Mouse (Mus musculus): ENCODE measurements around the gene Slc25a35. TPM values are rescaled to one million over a fixed set of nuclear protein-coding genes. Genes with fewer than 3 reads are reported as not detected.
A peak's percentile ranks its signal among the peaks of the same experiment; 100 is the strongest.
"Not testable (repeated sequence)": the region's sequence is repeated elsewhere in the genome, so short reads cannot be mapped to it uniquely, and the experiment has no call there.

Gene Slc25a35
- total RNA-seq, 4 experiments from 2014 or later, result 3.4 to 8.3 (median 6.3) TPM

- DNase-seq (ENCODE audit: low spot score), result not testable (repeated sequence)
Measured at GRCm38 (mm10) chr11:69006575-69006974, 38.6 kb downstream of the Slc25a35 start.

GRCm38 (mm10) chr11:69008182-69009121 lies 40.5 kb downstream of the Slc25a35 start, which contains the start of gene Pfas:
Gene Pfas (minus strand): TSS chr11:69008460.
- DNase-seq (ENCODE audit: low spot score), result peak; percentile 82

DNA sequence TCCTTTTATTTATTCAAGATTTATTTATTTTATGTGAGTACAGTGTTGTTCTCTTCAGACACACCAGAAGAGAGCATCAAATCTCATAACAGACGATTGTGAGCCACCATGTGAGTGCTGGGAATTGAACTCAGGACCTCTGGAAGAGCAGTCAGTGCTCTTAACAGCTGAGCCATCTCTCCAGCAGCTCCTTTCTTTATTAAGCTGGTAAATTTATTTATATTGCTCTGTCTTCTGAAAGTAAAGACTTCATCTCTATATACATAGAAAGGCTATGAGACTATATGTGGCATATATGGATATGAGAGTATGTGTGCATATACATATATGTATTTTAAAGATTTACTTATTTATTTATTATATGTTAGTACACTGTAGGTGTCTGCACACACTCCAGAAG lies 41.6 kb downstream of the Slc25a35 start:
- DNase-seq (ENCODE audit: low spot score), result no peak

DNA sequence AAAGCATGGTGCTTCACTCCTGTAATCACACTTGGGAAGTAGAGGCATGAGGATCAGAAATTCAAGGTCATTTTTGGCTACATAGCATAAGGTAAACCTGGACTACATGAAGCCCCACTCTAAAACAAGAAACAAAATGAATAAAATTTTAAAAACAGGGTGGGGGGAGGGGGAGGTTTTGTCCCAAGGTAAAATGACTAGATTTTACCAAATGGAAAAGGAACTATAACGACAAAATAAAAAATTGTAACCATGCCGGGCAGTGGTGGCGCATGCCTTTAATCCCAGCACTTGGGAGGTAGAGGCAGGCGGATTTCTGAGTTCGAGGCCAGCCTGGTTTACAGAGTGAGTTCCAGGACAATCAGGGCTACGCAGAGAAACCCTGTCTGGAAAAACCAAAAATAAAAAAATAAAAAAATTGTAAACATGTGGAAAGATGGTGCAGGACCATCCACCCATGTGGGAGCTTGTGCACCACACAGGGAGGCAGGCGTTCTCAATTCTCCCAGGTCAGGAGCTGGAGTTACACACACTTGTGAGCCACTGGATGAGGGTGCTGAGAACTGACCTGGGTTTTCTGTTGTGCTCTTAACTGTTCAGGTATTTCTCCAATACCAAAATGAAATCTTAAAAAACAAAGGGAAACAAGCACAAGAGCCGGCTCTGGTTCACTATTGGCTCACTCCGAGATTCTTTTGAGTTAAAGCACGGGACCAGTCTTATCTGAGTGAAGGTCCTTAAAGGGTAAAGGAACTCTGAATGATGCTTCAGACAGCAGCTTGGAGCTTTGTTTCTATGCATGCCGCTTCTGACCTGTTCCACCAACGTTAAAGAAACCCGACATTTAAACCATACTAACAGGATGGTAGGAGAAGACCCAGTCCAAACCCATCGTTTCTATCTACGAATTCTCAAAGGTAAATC lies 42.7 kb downstream of the Slc25a35 start:
- DNase-seq (ENCODE audit: low spot score), result no peak

DNA sequence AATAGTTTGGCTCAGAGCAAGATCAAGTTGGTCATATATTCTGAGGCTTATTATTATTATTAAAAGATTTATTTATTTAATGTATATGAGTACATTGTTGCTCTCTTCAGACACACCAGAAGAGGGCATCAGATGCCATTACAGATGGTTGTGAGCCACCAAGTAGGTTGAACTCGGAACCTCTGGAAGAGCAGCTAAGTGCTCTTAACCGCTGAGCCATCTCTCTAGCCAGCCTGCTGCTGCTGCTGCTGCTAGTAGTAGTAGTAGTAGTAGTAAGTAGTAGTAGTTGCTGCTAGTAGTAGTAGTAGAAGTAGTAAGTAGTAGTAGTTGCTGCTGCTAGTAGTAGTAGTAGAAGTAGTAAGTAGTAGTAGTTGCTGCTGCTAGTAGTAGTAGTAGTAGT lies 43.5 kb downstream of the Slc25a35 start:
- not testable (repeated sequence) for DNase-seq (ENCODE audit: low spot score)

GRCm38 (mm10) chr11:69012071-69012601 lies 44.2 kb downstream of the Slc25a35 start:
- peak; percentile 96 for DNase-seq (ENCODE audit: low spot score)

DNA sequence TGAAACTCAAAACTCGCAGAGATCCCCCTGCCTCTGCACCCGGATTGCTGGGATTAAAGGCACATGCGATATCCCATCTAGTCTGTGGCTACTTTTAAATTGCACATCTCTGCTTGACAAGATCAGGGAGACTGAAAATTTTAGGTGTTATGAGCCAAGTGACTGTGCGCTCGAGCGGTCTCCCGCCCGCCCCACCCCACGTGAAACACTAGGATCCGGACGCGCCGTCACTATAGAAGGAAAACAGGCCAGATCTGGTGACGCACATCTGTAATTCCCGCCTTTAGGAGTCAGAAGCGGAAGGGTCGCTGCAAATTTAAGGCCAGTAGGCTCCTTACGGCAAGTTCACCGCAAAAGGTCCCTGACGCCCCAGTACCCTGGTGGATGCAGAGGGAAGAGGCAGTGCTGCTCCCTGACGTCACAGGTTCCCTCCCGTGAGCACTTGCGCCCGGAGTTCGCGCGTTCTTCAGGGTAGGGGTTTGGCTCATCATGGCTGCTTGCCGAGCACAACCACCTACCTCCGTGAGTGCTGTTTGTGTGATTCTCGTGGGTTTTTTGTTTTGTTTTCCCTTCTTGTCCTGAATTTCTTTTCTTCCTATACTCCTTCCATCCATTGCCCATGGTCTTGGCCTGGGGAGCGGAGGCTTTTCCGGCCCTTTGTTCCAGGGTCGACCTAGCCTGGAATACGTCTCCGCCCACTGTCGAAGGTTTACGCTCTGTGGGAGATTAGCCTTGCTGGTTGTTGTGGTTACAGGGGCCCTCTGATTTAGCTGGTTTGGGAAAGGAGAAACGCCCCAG lies 47.9 kb downstream of the Slc25a35 start, which contains the start of gene Ctc1:
Ctc1 (plus strand) TSS at position 268 of the 798 bp plus-strand sequence.
- peak; percentile 90 for DNase-seq (ENCODE audit: low spot score)

GRCm38 (mm10) chr11:69016755-69017154 lies 48.8 kb downstream of the Slc25a35 start:
- DNase-seq (ENCODE audit: low spot score), result no peak

- DNase-seq (ENCODE audit: low spot score), result no peak
Measured at GRCm38 (mm10) chr11:69020691-69021090, 52.8 kb downstream of the Slc25a35 start.

Small RNA genes lying within 50 kb of the gene (microRNA-seq; reads per million reads assigned to microRNA genes)
- gene Mir3062, result not detected

Other genes with a start within 250 kb of the Slc25a35 start
- gene Ndel1, start 96.3 kb upstream of the Slc25a35 start, total RNA-seq (2022), result 10 to 100 TPM; 53.9 to 67.7 (median 65.2) TPM
- under 1 TPM in 3 of 4 experiments, not detected in 1; 0.11 to 0.28 (median 0.17) TPM for gene Rnf222, start 79.6 kb upstream of the Slc25a35 start, total RNA-seq (2022)
- gene Rpl26, start 66.5 kb upstream of the Slc25a35 start, total RNA-seq (2022), result 100 to 1,000 TPM; 676 to 808 (median 721) TPM
- gene Odf4, start 41.0 kb upstream of the Slc25a35 start, total RNA-seq (2022), result under 1 TPM in 1 of 4 experiments, not detected in 3; 0.44 TPM
- 10 to 100 TPM; 26.6 to 30.9 (median 30.1) TPM for gene Arhgef15, start 10.7 kb upstream of the Slc25a35 start, total RNA-seq (2022)
- 10 to 100 TPM; 81.3 to 98.3 (median 89.4) TPM for gene Rangrf, start 7.1 kb downstream of the Slc25a35 start, total RNA-seq (2022)
- gene Pfas, start 40.3 kb downstream of the Slc25a35 start, total RNA-seq (2022), result 1 to 10 TPM; 4.5 to 8.2 (median 5.3) TPM
- 10 to 100 TPM; 13.0 to 19.5 (median 14.9) TPM for gene Ctc1, start 47.8 kb downstream of the Slc25a35 start, total RNA-seq (2022)
- under 1 TPM in 2 of 4 experiments, not detected in 2; 0.33 to 0.75 TPM for gene Aurkb, start 77.5 kb downstream of the Slc25a35 start, total RNA-seq (2022)
- gene Borcs6, start 91.6 kb downstream of the Slc25a35 start, total RNA-seq (2022), result 10 to 100 TPM; 16.1 to 18.7 (median 17.1) TPM
- gene Tmem107, start 102.7 kb downstream of the Slc25a35 start, total RNA-seq (2022), result 1 to 10 TPM; 6.3 to 8.4 (median 7.5) TPM
- 10 to 100 TPM; 57.1 to 72.2 (median 68.6) TPM for gene Vamp2, start 120.4 kb downstream of the Slc25a35 start, total RNA-seq (2022)
- 10 to 100 TPM; 33.3 to 81.2 (median 48.5) TPM for gene Per1, start 127.1 kb downstream of the Slc25a35 start, total RNA-seq (2022)
- gene Hes7, start 152.3 kb downstream of the Slc25a35 start, total RNA-seq (2022), result under 1 TPM in 1 of 4 experiments, not detected in 3; 0.12 TPM
- gene 9130213A22Rik, start 154.5 kb downstream of the Slc25a35 start, total RNA-seq (2022), result under 1 TPM; 0.16 to 0.60 (median 0.38) TPM
- gene Aloxe3, start 157.8 kb downstream of the Slc25a35 start, total RNA-seq (2022), result not detected
- gene Alox12b, start 188.9 kb downstream of the Slc25a35 start, total RNA-seq (2022), result not detected
- gene Alox8, start 229.7 kb downstream of the Slc25a35 start, total RNA-seq (2022), result 1 to 10 TPM in 3 of 4 experiments, under 1 TPM in 1; 0.89 to 1.8 (median 1.2) TPM

Data from heart, adult 8-10 months (tissue).